Mouse (Mus musculus): ENCODE measurements around the gene Amz2. TPM values are rescaled to one million over a fixed set of nuclear protein-coding genes. Genes with fewer than 3 reads are reported as not detected.
A peak's percentile ranks its signal among the peaks of the same experiment; 100 is the strongest.
"Not testable (repeated sequence)": the region's sequence is repeated elsewhere in the genome, so short reads cannot be mapped to it uniquely, and the experiment has no call there.

Amz2 gene
- total and polyA plus RNA-seq, 3 experiments: 50.2 to 57.5 (median 52.4) TPM

DNA sequence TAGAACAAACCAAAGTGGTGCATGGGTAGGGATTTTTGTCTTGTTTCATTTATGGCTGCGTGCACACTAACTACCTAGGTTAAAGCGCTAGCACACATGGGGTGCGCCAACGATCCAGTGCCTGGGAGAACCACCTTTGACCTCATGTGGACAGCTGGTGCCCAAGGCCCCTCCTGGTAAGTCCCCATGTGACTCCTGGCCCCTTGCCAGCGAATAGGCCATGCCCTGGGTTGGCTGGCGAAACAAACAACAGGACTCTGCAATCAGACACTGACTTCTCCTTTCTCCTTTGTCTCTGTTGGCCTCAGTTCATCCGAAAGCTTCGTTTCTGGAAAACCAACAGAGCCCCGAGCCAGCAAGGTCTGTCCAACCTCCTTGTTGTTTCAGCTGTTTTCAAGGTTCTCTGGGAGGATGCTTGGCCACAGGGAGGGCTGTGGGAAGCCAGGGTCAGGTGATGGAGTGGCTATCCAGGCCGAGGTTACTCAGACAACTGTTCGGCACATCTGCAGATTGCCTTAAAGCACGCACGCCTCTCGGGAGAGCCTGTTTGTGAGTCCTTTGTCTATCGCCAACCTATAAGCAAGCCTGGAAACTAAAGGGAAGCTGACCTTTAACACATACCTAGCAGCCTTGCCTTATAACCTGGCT is 59.8 kb downstream of the Amz2 start:
- no peak for TF ChIP-seq EP300 (IDR thresholded peaks at IDR 0.05; ENCODE audit: insufficient read depth, low read depth, low read length)
- no peak for TF ChIP-seq CTCF (IDR thresholded peaks at IDR 0.05)
- TF ChIP-seq POLR2A (IDR thresholded peaks at IDR 0.05; ENCODE audit: insufficient read depth, low read depth, low read length): no peak
- no peak overlapping the region for H3K4me3 ChIP-seq
- intact Hi-C loops (cut with DNase I): no loop called here

DNA sequence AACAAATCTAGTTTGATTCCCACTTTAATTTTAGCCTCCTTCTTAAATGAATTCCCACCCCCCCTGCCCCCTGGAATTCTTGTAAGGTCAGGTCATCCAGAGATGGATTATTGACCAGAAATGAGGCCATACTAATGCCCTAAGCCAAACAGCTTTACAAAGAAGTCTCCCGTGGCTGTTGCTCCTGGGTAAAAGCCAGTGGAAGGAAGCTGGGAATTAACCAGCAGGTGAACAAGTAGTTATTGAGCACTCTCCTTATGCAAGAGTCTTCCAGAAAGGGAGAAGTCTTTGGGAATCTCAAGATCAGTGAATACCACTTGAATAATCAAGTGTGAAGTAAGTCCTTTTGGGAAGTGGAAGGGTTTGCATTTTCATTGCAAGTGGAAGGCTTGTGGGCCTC is 61.4 kb downstream of the Amz2 start:
- 57% methylated on average over 1 of the region's 1 CpGs for WGBS
- Histone ChIP-seq H3K27me3 (ENCODE audit: control insufficient read depth, insufficient read depth, low read length) (no peaks in the 10 kb centered on the region), H3K4me1 (ENCODE audit: control insufficient read depth, insufficient read depth, low read length) (no peaks in the 10 kb centered on the region), H3K27ac (no peak overlapping the region), H3K36me3 (ENCODE audit: control insufficient read depth, insufficient read depth, low read length) (no peaks in the 10 kb centered on the region), H3K79me2 (replicated peaks; ENCODE audit: control insufficient read depth, insufficient read depth, low read length) (no peaks in the 10 kb centered on the region), H3K9ac (ENCODE audit: low read depth, low read length) (no peak overlapping the region), H3K4me3 (no peak overlapping the region)
- no peak for DNase-seq
- TF ChIP-seq CTCF (IDR thresholded peaks at IDR 0.05) (no peak), POLR2A (IDR thresholded peaks at IDR 0.05; ENCODE audit: insufficient read depth, low read depth, low read length) (no peak), EP300 (IDR thresholded peaks at IDR 0.05; ENCODE audit: insufficient read depth, low read depth, low read length) (no peak)
- intact Hi-C loops (cut with DNase I): no loop called here

More for the DNA sequence above, 59.8 kb downstream of the Amz2 start:
- H3K4me1 ChIP-seq (ENCODE audit: control insufficient read depth, insufficient read depth, low read length): no peaks in the 10 kb centered on the region
- no peak overlapping the region for H3K9ac ChIP-seq (ENCODE audit: low read depth, low read length)
- no peak overlapping the region for H3K27ac ChIP-seq
- 77% methylated on average over 15 of the region's 15 CpGs for WGBS
- DNase-seq: peak in 1 of 2 experiments; percentile 14
- H3K27me3 ChIP-seq (ENCODE audit: control insufficient read depth, insufficient read depth, low read length): no peaks in the 10 kb centered on the region
- H3K79me2 ChIP-seq (replicated peaks; ENCODE audit: control insufficient read depth, insufficient read depth, low read length): no peaks in the 10 kb centered on the region
- H3K36me3 ChIP-seq (ENCODE audit: control insufficient read depth, insufficient read depth, low read length): no peaks in the 10 kb centered on the region

DNA sequence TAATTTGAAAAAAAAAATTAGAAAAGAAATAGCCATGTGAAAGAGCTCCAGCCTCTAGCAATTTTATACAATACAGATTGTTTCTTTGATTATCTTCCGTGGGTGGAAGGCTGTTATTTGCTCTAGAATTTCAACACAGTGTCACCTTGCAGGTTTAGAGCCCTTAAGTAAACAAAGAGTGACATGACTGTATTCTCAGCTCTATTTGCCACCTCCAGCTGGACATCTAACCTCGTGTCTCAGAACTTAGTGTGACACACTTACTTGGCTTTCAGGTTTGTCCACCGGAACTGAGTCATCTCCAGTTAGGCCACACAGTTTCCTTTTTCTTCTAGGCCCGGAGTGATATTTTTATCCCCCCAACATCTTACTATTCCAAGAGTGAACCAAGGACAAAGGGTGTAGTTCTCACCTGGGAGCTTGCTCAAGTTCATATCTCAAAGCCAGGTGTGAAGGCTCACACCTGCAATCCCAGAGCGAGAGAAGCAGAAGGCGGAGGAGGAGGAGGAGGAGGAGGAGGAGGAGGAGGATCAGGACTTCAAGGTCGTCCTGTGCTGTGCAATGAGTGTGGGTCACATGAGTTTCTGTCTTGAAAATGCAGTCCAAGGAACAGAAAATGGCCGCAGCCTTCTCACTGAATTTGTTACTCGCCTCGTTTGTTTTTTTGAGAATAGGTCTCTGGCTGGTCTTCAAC is 62.4 kb downstream of the Amz2 start:
- WGBS: 75% methylated on average over 10 of the region's 10 CpGs
- intact Hi-C loops (cut with DNase I): no loop called here
- no peaks in the 10 kb centered on the region for H3K79me2 ChIP-seq (replicated peaks; ENCODE audit: control insufficient read depth, insufficient read depth, low read length)

DNA sequence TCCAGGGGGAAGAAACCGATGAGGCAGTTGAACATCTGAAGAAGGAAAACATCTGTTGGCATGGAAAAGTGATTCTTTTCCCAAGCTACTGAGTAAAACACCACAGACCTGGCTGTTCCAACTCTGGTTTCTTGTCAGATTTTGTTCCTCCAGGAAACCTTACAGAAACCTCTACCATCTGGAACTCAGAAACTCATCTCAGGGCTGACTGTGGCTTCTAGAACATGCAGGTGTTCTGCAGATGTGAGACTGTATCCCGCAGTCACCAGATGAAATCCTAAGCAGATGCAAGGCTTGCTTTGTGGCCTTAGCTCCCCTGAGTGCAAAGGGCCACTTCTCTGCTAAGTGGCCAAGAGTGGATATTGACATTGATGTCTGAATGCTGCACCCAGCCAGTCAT is 64.0 kb downstream of the Amz2 start:
- H3K79me2 ChIP-seq (replicated peaks; ENCODE audit: control insufficient read depth, insufficient read depth, low read length): no peaks in the 10 kb centered on the region
- no peak for TF ChIP-seq EP300 (IDR thresholded peaks at IDR 0.05; ENCODE audit: insufficient read depth, low read depth, low read length)
- TF ChIP-seq CTCF (IDR thresholded peaks at IDR 0.05): no peak
- no peak for TF ChIP-seq POLR2A (IDR thresholded peaks at IDR 0.05; ENCODE audit: insufficient read depth, low read depth, low read length)
- DNase-seq: no peak
- H3K36me3 ChIP-seq (ENCODE audit: control insufficient read depth, insufficient read depth, low read length): no peaks in the 10 kb centered on the region
- H3K4me1 ChIP-seq (ENCODE audit: control insufficient read depth, insufficient read depth, low read length): no peaks in the 10 kb centered on the region; the same call in 1 of the 2 replicates
- H3K9ac ChIP-seq (ENCODE audit: low read depth, low read length): no peak overlapping the region
- no peak overlapping the region for H3K27ac ChIP-seq
- WGBS: 74% methylated on average over 2 of the region's 2 CpGs
- H3K4me3 ChIP-seq: no peak overlapping the region
- H3K27me3 ChIP-seq (ENCODE audit: control insufficient read depth, insufficient read depth, low read length): no peaks in the 10 kb centered on the region
- intact Hi-C loops (cut with DNase I): loop anchor here (5.0 kb wide), 1 partner anchor 42 kb away; no protein-coding TSS in a partner anchor

More for the DNA sequence above, 62.4 kb downstream of the Amz2 start:
- no peaks in the 10 kb centered on the region for H3K36me3 ChIP-seq (ENCODE audit: control insufficient read depth, insufficient read depth, low read length)
- no peak overlapping the region for H3K9ac ChIP-seq (ENCODE audit: low read depth, low read length)
- DNase-seq: no peak
- no peak overlapping the region for H3K27ac ChIP-seq
- no peaks in the 10 kb centered on the region for H3K27me3 ChIP-seq (ENCODE audit: control insufficient read depth, insufficient read depth, low read length)
- no peaks in the 10 kb centered on the region for H3K4me1 ChIP-seq (ENCODE audit: control insufficient read depth, insufficient read depth, low read length)
- H3K4me3 ChIP-seq: no peak overlapping the region
- no peak for TF ChIP-seq POLR2A (IDR thresholded peaks at IDR 0.05; ENCODE audit: insufficient read depth, low read depth, low read length)
- TF ChIP-seq EP300 (IDR thresholded peaks at IDR 0.05; ENCODE audit: insufficient read depth, low read depth, low read length): no peak
- no peak for TF ChIP-seq CTCF (IDR thresholded peaks at IDR 0.05)

DNA sequence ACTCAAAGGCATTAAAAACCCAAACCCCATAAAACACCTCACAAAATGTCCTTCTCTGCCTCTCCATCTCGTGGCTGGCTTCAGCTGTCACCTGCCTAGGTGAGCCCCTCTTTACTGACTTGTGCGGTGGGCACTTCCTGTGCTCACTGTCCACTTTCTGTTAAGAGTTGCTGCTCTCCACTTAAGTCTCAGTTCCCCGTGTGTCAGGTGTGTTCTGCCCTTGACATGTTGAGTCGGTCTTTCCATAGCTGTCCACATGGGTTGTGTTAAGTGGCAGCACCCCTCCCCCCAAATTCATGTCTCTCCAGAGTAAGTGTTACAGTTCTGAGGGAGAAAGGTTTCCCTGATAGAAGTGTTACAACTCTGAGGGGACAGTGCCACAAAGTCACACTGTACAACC is 66.1 kb downstream of the Amz2 start:
- no peaks in the 10 kb centered on the region for H3K36me3 ChIP-seq (ENCODE audit: control insufficient read depth, insufficient read depth, low read length)
- intact Hi-C loops (cut with DNase I): loop anchor here (5.0 kb wide), 1 partner anchor 45 kb away; no protein-coding TSS in a partner anchor
- H3K4me3 ChIP-seq: no peak overlapping the region
- TF ChIP-seq POLR2A (IDR thresholded peaks at IDR 0.05; ENCODE audit: insufficient read depth, low read depth, low read length) (no peak), EP300 (IDR thresholded peaks at IDR 0.05; ENCODE audit: insufficient read depth, low read depth, low read length) (no peak), CTCF (IDR thresholded peaks at IDR 0.05) (no peak)
- peaks cover 1% of the 10 kb centered on the region; the same call in 1 of the 2 replicates for H3K4me1 ChIP-seq (ENCODE audit: control insufficient read depth, insufficient read depth, low read length)
- no peaks in the 10 kb centered on the region for H3K79me2 ChIP-seq (replicated peaks; ENCODE audit: control insufficient read depth, insufficient read depth, low read length)
- WGBS: 85% methylated on average over 4 of the region's 4 CpGs
- H3K9ac ChIP-seq (ENCODE audit: low read depth, low read length): no peak overlapping the region
- DNase-seq: no peak
- no peak overlapping the region for H3K27ac ChIP-seq
- no peaks in the 10 kb centered on the region for H3K27me3 ChIP-seq (ENCODE audit: control insufficient read depth, insufficient read depth, low read length)

DNA sequence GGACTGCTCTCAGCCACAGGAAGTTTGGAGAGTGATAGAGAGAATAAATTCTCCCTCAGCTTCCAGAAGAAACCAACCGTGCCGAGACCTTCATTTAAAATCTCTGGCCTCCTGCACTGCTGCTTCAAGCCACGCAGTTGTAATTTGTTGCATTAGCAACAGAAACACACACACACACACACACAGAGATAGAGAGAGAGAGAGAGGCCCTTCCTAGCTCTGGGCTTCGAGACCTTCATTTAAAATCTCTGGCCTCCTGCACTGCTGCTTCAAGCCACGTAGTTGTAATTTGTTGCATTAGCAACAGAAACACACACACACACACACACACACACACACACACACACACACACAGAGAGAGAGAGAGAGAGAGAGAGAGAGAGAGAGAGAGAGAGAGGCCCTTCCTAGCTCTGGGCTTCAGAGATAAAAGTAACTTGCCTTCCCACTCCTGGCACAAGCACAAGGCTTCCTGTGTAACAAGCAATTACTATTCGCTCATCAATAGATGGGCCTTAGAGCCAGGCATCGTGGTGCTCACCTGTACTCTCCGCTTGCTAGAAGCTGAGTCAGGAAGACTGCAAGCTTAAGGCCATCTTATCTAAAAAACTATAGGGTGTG is 67.2 kb downstream of the Amz2 start:
- H3K9ac ChIP-seq (ENCODE audit: low read depth, low read length); H3K4me1 ChIP-seq (ENCODE audit: control insufficient read depth, insufficient read depth, low read length); H3K36me3 ChIP-seq (ENCODE audit: control insufficient read depth, insufficient read depth, low read length); H3K27me3 ChIP-seq (ENCODE audit: control insufficient read depth, insufficient read depth, low read length); H3K27ac ChIP-seq; H3K79me2 ChIP-seq (replicated peaks; ENCODE audit: control insufficient read depth, insufficient read depth, low read length); H3K4me3 ChIP-seq; DNase-seq: not testable (repeated sequence)
- whole genome bisulfite sequencing: 69% methylated on average over 8 of the region's 8 CpGs
- intact Hi-C loops (cut with DNase I): loop anchor here (5.0 kb wide), 1 partner anchor 46 kb away; no protein-coding TSS in a partner anchor

All from heart, adult 2 months (tissue).